Mouse (Mus musculus) gastrocnemius, adult 18-20 months (tissue): ENCODE data around the gene Cyth3. TPM values are rescaled to one million over a fixed set of nuclear protein-coding genes. Genes with fewer than 3 reads are reported as not detected.

Experiments used
- DNase-seq: peaks from one replicate; pipeline ENCODE4 v3.0.0; 2021; ENCODE audit warnings: low spot score
- total RNA-seq, 2 experiments: library from RNA; stranded (reverse); gene quantifications; 2 replicates each; pipeline ENCODE4 v1.2.3; 2021

Cyth3 gene
- total RNA-seq, 2 experiments from 2014 or later = 10.1 to 12.1 TPM

DNA sequence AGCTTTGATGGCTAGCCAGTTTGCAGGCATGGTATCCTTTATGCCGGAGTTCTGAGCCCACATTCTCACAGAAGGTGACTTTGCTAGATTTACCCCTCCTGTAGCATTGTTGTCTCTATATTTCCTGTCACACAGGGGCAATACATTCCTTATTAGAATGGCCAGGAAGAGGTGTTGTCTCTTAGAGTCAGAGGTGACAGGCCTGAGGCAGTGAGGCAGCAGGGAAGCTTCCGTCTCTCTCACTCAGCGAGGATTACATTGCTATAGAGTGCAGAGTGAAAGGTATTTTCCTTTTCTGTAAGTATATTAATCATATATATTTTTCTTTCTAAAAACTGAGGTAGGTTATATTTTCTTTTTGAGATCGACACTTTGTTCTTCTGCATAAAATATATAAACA is 11.6 kb downstream of the Cyth3 start:
- DNase-seq = no peak

DNA sequence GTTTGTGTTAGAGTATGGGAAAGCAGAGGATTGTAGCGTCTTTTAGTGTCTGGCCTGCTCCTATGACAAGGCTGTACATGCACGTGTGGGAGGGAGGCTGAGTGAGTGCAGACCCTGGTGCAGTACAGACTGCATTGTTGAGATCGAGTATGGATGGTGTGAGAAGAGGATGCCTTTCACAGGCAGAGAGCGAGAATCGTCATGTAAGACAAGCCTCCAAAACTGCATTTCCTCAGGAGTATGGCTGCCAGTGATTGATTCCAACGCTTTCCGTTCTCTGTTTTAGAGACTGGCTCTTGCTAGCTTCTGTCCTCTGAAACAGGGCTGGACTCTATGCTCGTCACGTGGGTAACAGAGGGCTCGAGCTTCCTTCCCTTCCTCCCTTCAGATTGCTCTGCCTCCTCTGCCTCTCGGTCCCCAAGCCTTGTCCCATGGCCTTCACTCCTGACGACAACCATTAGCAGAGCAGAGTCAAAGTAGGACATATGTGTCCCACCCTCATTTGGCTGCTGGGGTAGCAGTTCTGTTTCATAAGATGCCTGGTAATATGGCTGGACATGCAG is 12.4 kb downstream of the Cyth3 start:
- DNase-seq = no peak

DNA sequence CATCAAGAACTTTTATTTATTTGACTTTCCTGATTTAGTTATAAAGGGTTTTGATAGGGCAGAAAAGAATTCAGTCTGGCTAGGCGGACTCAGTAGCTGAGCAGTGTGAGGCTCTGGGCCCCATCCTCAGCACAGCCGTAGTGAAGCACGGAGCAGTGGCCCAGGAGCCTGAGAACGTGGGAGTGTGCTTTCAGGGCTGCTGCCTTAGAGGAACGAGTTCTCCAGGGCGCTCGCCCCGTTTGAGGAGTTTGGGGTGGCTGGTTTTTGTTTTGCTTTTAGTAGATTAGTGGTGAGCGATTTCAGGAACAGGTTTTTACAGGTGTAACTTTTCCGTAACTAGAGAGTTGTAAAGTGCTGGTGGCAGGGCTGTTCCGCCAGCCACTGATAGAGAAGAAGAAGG is 13.1 kb downstream of the Cyth3 start:
- DNase-seq = no peak

DNA sequence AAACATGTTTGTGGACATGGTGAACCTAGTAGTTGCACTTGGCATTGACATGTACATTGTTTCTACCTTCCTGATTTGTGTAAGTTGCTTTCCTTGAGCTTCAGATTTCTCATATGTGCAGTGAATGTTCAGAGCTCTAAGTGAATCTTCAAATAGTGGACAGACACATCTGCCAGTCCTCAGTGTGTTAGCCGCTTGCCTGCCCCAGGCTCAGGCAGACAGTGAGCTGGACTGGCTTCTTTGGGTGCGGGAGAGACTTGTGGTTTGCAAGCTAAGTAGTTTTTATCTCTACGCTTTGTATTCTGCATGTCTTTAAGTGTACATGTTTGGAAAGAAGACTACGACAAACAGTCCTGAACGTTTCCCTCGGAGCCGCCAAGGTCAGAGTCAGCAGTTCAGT is 13.9 kb downstream of the Cyth3 start:
- no peak for DNase-seq

DNA sequence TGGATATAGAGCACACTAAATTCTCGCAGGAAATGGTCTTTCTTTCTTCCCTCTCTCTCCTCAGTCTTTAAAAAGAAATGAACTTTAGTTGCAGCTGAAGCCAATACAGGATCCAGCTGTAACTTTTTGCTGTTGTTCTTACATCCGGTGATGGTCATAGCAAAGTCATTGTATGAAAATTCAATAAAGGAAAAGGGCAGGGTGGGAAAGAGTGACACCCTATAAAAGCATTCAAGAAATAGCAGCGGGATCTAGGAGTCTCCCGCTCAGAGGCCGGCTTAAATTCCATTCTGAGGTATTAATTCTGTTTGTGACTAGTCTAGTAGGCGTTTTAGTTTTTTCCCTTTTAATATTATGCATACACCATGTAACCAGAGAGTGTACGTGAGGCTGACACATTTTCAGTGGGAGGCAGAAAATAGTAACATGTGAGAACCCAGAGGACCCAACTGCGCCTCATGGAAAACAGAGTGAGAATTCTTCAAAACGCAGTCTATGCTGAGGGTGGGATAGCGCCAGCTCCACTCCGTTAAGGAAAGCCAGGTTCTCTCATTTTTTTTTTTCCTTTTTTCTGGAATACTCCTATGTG is 15.7 kb downstream of the Cyth3 start:
- DNase-seq = no peak

DNA sequence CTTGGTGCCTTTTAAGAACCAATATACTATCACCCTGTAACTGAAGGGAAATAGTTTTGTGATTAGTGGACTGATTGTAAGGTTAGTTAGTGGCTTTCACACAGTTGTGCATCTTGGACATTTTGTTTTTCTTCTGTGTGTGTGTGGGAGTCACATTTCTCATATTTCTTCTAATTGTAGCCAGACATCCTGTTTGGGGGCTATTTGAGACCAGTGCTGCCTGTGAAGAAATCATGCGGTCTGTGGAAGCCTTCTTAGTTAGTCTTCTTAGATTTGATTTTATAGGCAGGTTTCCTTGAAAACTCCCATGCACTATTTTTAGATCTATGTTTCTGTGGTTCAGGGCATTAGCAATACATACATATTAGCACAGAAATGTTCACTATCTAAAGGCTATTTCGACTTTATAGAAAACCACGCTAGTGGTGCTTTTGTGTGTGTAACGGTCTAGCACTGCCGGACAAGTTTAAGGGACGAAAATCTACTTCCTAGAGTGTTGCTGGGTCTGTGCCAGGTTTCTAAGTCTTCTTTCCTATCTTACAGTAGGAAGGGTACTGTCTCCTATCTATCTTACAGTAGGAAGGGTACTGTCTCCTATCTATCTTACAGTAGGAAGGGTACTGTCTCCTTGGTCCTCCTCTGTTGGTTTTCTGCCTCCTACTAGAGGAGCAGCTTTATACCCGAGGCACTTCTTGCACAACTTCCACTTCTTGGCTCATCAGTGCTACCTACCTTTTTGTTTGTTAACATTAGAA is 16.4 kb downstream of the Cyth3 start:
- no peak for DNase-seq

DNA sequence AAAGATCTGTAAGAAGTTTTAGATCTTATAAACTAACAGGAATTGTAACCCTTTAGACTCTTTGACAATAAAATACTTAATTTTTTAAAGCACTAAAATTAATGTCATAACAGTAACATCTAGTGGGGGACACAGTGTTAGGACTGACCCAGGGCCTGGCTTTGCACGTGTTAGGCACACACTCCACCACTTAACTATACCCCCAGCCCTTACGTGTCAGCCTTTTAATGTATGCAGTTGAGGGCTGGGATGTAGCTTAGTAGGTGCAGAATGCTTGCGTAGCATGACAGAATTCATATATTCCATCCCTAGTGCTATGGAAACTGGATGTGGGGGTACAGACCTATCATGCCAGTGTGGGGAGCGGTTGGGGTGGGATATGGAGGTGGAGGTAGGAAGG is 17.1 kb downstream of the Cyth3 start:
- no peak for DNase-seq

DNA sequence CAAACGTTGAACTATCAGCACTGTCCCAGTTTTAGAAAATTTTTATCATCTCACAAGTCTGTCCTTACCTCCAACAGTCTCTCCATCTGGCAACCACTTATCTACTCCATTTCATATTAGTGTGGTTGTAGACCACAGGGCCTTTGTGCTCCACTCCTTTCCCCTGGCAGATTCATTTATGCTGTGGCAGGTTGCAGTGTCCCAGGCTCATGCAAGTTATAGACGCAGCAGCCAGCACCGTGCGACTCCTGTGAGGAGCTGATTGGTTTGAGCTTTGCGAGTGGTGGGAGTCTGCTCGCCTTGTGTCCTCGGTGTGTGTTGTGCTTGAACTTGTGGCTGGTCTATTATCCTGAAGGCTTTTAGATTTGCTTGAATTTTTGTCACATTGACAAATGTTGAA is 17.6 kb downstream of the Cyth3 start:
- no peak for DNase-seq

DNA sequence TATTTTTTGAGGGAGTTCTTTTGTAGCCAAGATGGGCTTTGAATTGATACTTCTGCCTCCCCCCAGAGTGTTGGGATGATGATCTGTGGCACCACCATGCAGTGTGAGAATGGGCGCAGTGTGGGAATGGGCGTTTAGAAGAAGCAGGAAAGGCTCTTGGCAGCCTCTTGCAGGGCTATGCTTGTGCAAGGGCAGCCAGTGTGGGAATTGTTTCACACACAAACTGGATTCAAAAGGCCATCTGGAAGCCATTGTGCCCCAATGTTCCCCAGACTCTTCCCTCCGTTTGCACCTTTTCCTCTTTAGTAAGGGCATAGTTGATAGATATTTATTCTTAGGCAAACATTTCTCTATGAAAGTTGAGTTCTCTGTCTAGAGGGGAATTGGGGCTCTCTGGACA is 19.3 kb downstream of the Cyth3 start:
- no peak for DNase-seq

DNA sequence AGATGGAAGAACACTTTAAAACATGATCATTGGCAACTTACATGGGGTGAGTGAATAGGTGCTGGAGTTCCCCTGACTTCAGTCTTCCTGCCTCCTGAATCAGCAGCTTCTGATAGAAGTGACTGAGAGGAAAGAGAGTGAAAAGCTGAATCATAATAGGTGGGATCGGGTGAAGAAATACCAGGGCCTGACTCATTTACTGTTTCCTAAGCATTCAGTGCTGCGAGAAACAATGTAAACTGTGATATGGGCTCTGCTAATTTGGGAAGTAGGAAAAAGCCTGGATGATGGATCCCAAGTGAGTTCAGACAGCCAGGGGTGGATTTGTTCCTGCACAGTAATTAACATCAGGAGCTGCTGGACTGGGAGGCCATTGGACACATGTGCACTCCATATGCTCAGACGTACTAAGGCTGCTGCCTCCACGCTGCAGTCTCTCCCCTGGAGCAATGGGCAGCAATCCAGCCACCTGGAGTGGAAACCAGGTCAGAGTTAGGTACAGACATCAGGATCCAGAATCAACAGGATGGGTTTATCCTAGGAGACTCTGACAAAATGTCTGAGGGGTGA is 20.1 kb downstream of the Cyth3 start:
- no peak for DNase-seq

DNA sequence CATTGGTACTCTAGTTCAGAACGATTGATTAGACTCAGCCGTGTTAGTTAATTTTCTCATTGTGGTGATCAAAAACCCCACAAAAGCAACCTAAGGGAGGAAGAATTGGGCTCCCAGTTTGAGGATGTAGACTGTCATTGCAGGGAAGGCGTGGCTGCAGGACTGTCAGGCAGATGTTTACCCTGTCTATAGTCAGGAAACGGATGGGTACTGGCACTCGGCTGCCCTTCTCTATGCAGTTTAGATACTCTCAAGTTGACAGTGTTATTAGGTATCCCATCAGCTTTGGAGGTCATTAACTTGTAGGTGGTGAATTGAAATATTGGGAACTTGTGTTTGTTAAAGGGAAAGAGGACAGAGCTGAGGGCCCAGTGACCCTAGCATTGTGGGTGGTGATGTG is 23.7 kb downstream of the Cyth3 start:
- no peak for DNase-seq

DNA sequence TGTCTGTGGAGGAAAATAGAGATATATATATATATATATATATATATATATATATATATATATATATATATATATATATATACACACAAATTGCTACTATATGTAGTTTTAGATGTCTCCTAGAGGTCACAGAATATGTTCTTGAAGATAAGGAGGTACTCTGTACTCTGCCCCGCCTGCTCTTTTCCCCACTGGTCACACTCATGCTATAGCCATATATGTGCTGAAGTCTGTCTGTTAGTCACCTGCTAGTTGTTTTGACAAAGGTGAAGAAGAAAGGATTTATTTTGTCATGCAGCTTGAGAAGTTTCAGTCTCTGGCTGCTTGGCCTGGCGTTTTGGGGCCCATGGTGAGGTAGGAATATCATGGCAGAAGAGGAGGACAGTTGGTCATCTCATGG is 25.2 kb downstream of the Cyth3 start:
- DNase-seq = no peak

DNA sequence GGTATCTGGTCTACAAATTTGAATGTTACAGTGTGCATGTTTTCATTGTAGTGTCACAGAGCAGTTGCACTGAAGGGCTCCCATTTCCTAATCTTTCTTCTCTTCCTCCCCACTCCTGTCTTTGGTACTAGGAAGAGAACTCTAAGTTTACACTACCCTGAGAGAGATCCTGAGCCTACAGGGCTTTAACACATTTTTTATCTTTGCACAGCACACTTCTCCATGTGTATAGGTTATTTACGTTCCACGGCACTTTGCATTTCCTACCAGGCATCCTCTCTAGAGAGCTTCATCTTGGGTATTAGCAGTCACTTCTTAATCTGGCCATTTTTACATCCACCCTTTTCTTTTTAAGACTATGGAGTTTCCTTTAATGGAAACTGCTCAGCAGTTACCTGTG is 25.8 kb downstream of the Cyth3 start:
- DNase-seq = no peak

DNA sequence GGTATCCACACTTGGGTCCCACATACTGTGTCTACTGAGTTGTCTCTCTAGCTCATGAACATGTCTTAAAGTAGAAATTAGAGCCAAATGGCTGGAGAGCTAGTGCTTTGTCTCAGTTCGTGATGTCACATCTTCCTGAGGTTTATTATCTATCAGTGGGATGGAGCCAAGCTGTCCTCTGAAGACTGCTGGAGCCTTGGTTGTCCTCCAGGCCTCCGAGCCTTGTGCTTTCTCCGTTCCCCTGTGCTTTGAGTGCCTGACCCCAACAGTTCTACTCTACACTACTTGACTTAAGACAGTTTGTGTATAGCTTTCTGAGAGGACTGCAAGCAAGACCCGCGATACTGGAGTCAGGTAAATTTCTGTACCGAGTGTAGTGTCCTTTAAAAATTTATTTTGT is 26.9 kb downstream of the Cyth3 start:
- no peak for DNase-seq

DNA sequence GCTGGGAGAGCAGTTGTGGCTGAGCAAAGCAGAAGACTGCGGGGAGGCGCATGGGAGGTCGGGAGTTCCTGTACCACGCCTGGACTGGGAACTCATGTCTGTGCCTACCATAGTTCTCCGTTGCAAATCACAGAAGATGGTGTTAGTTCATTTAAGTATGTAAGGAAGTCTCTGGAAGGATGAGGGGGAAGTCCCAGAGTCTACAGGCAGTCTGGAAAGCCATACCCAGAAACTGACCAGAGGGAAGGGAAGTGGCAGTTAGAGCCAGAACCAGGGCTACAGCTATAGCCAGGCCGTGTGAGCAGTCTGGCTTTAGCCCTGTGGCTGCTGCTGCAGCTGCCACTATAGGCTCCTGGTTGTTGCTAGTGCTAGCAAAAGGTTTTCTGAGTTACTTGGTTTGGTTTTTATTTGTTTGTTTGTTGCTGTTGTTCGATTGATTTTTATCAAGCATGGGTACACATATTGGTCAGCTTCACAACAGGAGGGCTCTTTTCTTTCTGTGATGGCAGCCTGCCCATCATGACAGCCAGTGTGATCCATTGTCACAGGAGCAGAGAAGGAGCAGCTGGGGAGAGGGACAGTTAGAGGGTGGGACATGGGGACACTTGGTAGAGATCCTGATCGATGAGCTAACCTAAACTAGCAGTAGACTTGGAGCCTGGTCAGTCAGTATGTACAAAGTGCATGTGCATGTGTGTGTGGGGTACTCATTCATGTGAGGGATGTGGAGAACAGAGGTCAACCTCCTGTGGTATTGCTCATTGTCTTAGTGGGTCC is 29.8 kb downstream of the Cyth3 start:
- DNase-seq = no peak

DNA sequence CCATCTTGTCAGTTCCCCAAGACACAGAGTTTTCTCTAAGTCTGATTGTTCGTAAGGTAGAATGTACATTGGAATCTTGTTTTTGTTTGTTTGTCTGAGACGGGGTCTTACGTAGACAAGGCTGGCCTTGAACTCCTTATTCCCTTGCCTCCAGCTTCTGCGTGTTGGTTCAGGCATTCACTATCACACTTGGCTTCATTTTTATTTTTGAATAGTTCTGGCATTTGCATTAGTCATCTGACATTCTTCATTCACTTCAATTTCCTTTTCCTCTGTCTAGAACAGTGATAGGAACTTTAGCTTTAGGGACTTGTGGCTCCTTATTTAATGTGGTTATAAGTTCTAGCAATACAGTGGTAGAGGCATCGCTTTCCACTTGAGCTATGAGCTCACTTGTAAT is 31.2 kb downstream of the Cyth3 start:
- no peak for DNase-seq

DNA sequence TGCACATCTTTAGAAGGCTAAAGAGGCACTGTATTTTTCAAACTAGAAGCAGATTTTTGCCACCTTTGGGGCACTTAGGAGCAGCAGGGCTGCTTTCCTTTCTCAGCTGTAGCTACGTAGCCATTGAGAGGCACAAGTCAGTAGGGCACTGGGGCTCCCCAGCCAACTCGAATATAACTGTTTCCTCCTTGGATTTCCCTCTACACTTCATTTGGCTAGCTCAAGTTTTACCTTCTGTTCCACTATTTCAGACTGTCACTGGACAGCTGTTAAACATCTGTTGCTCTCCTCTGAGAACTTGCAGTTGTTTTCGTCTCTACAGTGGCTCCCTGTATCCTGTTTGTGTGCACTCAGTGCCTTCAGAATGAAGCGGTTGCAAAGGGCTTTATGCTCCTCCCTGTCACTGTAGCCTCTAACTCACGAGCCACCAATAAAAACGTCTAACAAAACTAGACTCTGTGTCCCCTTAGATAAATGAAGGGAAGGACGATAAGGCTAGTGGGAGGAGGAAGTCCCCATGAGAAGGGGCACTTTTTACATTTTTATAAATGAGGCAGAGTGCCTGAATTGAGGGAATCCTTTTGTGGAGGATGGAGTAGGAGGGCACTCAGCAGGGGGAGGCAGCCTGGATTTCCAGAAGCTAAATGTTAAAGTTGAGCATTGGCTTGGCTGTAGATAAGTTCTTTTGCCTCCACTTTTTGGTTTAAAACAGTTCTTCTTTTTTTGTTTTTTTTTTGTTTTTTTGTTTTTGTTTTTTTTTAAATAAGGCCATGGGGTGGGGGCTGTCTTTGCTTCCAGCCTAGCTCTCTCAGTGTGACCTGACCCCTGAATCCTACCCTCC is 32.6 kb downstream of the Cyth3 start:
- DNase-seq = no peak

DNA sequence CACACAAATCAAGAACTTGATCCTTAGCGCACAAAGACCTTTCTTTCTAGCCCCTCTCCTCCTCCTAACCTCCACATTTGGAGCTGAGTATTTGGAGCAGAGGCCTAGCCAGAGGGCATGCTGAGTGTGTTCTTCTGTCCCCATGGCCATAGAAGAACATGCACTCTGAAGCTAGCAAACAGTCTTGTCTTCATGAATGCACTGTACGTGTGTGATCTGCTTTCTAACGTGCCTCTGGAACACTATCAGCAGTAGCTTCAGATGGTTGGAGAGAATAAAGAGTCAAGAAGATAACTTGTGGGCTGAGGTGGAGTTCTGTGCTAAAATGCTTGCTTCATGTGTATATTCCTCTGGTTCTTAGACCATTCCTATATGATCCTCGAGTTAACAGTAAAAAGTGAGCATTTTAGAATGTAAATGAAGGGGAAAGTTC is 33.3 kb downstream of the Cyth3 start:
- no peak for DNase-seq

DNA sequence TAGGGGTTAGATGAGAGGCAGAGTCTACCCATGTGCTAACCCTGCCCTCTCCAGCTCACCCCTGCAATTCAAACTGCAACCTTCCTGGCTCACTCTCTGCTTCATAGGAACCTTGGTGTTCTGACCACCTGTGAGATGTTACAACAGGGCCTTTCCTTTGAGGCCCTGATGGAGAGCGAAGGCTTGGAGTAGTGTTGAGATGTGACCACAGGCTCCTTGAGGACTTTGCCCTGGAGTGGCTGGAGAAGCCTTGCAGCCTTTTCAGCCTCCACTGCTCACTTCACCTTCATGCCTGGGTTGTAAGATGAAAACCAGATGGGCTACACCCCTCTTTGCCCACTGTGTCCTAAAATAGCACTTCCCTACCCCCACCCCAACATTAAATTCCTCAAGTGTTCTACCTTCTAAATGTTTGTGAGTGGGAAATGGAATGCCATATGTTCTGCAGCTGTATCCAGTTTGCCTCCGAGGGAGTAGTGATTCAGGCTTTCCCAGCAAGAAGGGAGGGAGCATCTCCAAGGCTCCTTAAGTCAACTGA is 34.5 kb downstream of the Cyth3 start:
- DNase-seq = no peak

DNA sequence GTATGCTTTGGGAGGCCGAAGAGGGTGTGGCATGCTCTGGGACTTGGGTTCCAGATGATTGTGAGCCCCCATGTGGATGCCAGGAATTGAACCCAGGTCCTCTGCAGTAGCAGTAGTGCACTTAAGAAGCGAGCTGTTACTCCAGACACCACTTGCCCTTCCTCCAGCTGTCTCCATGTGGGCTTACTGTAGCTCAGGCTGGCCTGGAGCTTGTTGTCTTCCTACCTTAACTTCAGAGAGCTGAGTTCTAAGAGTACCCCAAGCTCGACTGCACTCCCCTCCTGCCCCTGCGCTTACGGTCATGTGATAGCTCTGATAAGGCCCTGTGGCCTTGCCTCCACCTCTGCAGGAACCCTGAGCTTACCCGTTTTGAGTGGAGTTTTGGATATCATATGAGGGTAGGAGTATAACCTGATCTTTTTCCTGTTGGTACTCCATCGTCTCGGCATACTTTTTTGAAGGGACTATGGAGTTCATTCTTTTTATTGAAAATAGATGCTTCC is 36.8 kb downstream of the Cyth3 start:
- no peak for DNase-seq
